Mouse (Mus musculus): ENCODE measurements around the gene Sec16b.

Sec16b gene

DNA sequence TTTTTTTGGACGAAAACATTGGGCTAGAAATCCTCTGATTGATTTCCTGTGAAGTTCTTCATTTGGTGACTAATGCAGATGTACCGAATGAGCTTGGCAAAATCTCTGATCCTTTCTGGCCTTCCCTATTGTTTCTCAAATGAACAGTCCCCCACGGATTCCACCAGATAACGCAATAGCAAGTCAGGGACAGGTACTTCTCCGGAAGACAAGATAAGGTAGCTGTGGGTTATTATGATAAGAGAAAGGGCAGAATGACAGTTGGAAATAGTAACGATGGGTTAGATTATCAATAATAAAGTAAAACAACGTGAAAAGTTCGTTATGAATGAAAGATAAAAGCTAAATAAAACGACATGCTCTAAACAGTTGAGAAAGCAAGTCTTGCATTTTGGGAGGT lies 7.0 kb downstream of the Sec16b start:
- DNase-seq (ENCODE audit: low spot score in 2 of 2), result no peak

DNA sequence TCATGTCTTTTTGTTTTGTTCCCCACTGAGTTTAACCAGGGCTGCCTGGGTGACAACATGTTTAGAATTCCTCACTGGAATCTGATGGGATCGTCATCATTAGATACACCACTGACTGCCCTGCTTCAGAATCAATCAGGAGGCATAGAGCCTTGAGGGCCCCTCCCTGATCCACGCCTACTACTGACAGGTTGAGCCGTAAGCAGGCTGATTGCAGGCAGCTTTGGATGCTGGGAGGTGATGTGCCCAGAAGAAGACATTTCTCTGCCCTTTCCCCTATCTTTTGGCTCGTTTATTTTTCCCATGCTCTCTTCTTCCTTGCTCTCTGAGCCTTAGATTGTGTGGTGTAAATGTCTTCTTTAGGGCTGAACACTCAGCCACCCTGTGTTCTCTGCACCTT lies 7.8 kb downstream of the Sec16b start:
- no peak for DNase-seq (ENCODE audit: low spot score in 2 of 2)

DNA sequence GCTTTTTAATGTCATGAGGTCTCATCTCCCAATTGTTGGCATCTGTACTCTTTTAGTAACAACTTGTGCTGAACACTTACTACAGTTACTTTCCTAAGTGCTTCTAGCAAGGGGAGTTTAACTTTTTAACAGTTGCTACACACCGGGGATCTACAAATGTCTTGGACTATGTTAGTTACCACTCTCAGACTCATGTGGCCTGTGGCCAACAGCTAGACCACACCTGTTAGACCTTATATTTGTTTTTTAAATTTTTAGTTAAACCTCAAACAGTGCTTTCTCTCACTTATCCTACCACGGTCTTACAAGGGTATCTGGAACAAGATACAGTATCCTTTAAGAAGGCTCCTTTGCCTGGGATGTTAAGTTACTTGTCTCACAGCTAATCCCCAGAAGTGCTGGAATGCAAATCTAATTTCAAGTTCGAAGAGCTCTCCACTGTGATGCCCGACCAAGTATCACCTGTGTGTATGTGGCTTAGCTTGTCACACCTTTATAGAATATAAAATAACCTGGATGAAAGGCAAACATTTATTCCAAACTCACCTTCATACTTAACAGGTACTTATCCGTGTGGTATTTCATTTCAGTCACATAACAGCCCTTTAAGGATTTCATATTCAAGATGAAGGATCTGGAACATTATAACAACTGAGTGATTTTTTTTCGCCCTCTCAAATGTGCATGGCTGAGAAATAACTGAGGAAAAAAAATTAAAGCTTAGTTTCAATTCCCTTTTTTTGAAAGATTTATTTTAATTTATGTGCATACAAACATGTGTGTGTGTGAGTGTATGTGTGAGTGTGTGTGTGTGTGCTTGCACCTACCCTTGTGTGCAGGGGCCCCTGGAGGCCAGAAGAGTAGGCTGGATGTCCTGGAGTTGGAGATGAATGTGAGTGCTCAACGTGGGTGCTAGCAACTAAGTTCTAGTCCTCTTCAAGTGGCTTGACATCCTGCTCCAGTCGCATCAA lies 10.6 kb downstream of the Sec16b start:
- no peak for DNase-seq (ENCODE audit: low spot score in 2 of 2)

DNA sequence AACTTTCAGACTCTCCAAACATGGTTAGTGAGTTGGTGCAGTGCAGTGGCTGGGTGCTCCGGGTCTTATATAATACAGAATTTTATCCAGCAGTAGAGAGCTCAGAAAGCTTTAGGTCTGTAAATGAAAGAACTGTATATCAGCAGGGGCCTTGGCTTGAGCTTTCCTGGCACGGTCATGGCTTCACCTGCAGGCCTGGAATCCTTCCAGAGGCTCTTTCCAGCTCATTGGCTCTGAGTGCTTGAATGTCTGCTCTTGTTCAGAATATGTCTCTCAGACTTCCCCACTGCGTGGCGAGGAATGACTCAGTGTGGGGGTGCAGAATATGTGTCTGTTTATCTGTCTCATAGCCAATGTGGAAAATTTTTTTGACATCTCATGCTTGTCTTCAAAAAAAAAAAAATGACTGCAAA lies 11.6 kb downstream of the Sec16b start:
- DNase-seq (ENCODE audit: low spot score in 2 of 2), result peak; percentile 20 to 36

DNA sequence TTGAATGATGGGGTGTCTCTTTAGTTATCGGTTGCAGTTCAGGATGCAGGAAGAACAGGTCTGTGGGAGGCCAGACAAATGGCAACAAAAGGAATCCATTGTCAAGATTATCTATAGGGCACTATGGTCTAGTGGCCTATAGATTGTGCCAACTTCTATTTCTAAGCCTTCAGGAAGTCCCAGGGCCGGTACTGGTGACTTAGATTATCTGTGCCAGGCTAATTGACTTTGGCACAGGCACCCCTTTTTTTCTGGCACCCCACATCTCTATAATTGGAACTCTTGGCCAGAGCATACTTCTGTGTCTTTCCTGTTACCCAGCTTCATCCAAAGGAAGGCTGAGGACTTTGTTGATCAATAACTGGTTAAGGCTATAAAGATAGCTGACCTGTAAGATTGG lies 12.9 kb downstream of the Sec16b start:
- no peak for DNase-seq (ENCODE audit: low spot score in 2 of 2)

DNA sequence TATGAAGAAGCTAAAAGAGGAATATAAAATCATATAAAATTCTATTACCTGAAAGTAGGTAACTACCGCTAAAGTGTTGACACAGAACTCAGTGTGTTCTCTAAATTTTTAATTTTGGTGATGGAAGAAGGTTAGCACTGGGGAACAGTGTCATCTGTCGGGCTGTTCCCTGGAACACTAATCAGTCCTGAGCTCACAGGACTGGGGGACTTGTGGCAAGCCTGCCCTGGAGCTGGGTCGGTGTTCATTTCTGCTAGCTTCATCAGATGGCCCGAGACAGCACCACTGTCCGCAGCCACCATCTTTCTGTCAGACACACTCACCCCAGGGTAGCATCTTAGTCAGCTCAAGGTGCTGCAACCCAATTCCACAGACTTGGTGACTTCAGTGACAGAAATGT lies 15.8 kb downstream of the Sec16b start:
- no peak for DNase-seq (ENCODE audit: low spot score in 2 of 2)

DNA sequence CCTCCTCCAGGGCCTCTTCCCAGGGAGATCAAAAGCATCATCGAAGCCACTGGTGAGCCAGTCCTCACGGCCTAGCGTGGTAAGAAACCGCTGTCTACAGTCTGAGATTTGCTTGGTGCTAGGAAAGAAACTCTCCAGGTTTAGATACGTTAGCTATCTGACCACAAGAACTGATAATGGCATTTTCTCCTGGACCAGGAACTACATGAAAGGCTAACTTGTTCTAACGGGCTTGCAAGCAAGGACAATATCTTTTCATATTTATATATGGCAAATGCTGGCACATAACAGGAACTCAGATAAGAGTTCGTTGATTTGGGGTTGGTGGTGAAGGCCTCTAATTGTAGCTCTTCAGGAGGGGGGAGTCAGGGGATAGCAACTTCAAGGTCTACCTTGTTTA lies 18.2 kb downstream of the Sec16b start:
- DNase-seq (ENCODE audit: low spot score in 2 of 2), result no peak

- no peak for DNase-seq (ENCODE audit: low spot score in 2 of 2)
These were observed 19.3 kb downstream of the Sec16b start for GRCm38 (mm10) chr1:157525692-157526354.

DNA sequence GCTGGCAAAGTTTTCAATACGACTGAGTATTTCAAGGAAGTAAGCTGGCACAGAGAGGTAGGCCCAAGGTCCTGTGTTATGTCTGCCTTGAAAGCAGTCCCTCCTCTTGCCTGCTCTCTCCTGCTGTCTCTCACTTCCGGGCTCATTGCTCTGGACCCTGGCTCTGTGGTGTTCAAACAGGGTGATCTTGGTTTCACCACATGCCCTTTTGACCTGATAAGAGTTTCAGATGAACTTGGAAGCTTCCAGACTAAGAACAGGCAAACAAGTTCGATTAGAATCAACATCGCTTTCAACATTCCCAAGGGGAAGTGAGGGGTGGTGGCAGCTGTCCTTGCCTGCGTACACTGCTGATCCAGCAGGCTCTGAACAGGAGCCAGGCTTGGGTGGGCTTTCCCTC lies 20.1 kb downstream of the Sec16b start:
- no peak for DNase-seq (ENCODE audit: low spot score in 2 of 2)

GRCm38 (mm10) chr1:157532826-157533460 lies 26.4 kb downstream of the Sec16b start:
- DNase-seq (ENCODE audit: low spot score in 2 of 2), result no peak

GRCm38 (mm10) chr1:157535571-157535970 lies 29.0 kb downstream of the Sec16b start:
- DNase-seq (ENCODE audit: low spot score in 2 of 2), result no peak

- peak in 1 of 2 experiments; percentile 14 for DNase-seq (ENCODE audit: low spot score in 2 of 2)
These were observed 29.9 kb downstream of the Sec16b start for GRCm38 (mm10) chr1:157536471-157536870.

DNA sequence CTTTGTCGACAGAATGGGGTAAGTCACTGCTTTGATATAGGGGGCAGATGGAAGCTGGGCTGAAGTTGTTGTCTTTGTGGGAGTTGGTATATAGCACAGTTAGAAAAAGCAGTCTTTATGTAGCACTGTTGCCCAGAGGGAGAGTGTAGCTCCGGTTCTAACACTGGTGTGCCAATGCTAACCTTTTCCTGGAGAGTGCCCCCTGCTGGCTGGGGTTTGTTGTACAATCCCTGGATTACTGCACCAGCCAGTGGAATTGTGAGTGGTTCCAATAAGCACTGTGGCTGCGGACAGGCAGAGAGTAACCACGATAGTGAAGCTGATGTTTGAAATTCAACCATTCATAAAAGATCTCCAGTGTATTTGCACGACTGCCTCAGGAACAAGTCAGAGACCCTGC lies 31.1 kb downstream of the Sec16b start:
- no peak for DNase-seq (ENCODE audit: low spot score in 2 of 2)

DNA sequence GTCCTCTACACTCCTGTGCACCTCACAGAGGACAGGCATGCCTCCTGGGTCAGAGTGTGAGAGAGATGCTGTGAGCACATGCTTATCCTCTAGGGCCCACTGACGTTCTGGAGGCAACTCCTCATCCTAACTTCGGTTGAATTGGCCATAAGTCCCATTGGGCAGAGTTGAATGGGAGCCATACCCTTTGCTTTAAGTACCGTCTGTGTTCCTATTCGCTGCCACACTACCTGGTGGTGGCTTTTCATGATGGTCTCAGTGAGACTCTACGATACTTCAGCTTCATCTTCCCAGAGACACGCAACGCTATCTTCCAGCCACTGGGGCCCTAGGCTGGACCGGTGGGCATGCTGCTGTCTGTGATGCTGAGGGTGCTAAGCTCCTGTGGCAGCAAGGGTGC lies 38.5 kb downstream of the Sec16b start:
- no peak for DNase-seq (ENCODE audit: low spot score in 2 of 2)

DNA sequence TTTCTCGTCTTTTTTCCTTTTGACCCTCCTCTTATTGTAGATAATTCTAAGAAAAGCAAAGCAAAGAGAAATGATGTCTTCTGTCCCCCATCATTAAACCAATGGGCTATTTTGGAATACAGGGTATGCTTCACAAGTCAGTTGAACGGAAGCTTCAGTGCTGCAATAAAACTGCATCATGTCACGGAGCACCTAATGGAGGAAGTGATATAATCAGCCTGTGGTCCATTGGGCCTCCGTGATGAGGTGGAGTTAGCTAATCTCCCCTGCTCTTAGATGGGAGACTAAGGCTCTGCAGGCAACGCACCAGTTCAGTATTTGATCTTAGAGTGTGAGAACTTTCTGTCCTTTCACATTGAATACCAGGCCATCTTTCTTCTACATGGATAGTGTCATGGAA lies 41.1 kb downstream of the Sec16b start:
- DNase-seq (ENCODE audit: low spot score in 2 of 2), result no peak

- no peak for DNase-seq (ENCODE audit: low spot score in 2 of 2)
These were observed 43.2 kb downstream of the Sec16b start for GRCm38 (mm10) chr1:157549721-157550120.

DNA sequence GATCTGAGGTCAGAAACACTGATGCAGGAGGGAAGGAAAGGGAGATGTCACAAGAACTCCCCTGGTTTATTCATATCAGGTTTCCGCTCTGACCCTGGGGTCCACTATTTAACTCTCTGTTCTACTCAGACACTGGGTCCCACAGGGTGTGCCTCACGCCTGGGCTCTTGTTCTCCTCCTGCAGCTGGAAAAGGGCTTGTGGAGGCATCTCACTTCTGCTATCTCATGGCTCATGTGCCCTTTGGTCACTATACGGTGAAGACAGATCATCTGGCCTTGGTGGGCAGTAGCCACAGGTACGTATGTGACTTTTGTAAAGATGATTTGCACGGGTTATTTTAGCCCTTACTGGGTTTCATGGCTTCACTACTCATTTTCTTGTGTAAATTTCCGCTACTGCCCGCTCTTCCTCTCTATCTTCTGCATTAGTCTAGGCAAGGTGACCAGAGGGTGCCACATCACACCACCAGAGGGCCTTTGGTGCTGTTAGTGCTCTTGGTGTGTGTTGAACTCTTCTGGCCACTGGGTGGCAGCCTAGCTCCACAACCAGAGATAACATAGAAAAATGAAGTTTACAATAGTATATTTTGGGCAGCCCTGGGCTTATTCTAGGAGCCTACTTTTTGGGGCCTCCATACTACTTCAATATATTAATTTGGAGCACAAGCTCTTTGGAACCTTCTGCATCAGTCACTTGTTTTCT lies 46.4 kb downstream of the Sec16b start:
- DNase-seq (ENCODE audit: low spot score in 2 of 2), result peak in 1 of 2 experiments; percentile 17

DNA sequence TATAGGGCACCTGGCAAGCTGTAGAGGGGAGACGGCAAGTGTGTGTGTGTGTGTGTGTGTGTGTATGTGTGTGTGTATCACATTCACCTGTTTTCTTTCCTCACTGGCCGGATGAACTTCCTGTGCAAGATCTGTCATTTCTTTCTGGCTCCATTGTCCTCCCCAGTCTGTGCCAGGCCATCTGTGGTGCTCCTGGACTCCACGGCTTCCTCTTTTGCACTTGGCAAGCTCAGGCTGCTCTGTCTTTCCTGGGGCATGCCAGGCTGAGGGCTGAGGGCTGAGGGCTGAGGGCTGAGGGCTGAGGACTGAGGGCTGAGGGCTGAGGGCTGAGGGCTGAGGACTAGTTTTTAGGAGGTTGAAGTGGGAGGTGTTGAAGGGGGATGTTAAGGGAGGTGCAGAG lies 47.6 kb downstream of the Sec16b start:
- no peak for DNase-seq (ENCODE audit: low spot score in 2 of 2)

DNA sequence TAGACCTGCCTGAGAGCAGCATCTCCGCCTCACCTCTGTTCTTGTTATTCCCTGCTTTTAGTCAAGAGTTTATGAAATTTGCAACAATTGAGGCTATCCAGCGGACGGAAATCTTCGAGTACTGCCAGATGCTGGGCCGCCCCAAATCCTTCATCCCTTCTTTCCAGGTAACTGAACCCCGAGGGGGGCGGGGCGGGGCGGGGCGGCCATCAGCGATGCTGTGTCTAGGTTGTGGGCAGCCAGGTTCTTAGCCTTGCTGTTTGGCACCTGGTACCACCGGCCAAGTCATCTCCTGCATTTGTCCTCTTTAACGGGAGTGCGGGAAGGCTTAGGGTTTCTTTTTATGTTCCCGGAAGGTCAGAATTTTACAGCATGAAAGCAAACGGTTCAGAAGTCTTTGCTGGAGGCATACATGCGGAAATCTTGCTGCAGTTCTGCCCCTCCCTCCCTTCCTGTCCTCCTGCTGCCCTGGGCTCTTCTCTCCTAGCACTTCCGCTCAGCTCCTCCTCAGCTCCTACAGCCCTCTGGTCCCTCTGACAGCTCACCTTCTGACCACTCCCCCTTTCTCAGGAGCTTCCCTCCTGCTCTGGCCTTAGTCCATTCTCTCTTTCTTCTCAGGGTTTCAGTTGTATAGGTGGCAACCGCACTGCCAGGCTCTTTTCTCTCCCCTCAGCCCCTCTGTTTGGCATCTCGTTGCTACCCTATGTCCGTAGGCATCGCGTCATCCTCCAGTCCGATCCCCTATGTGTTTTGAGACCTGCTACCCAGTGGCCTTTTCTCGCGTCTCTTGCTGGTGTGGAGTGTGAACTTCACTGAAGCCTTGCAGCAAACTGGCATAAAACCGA lies 48.4 kb downstream of the Sec16b start:
- DNase-seq (ENCODE audit: low spot score in 2 of 2), result no peak

GRCm38 (mm10) chr1:157555738-157556137 lies 49.2 kb downstream of the Sec16b start:
- DNase-seq (ENCODE audit: low spot score in 2 of 2), result no peak

- DNase-seq (ENCODE audit: low spot score in 2 of 2), result no peak
These were observed 49.9 kb downstream of the Sec16b start for GRCm38 (mm10) chr1:157556439-157556838.
